Mouse (Mus musculus) urinary bladder, postnatal 10 days (tissue): ENCODE data around the gene Irf2.

Source experiments
- DNase-seq: peaks from one replicate; pipeline ENCODE4 v3.0.0; 2022; ENCODE audit warnings: low spot score

Irf2 gene

GRCm38 (mm10) chr8:46801153-46801684 is 61.7 kb downstream of the Irf2 start:
- DNase-seq = no peak

- no peak for DNase-seq
Measured at GRCm38 (mm10) chr8:46802009-46802408, 62.5 kb downstream of the Irf2 start.

GRCm38 (mm10) chr8:46804721-46805120 is 65.2 kb downstream of the Irf2 start:
- DNase-seq = no peak

- no peak for DNase-seq
Measured at GRCm38 (mm10) chr8:46811021-46811622, 71.6 kb downstream of the Irf2 start.

- DNase-seq = no peak
Measured at GRCm38 (mm10) chr8:46811944-46812343, 72.4 kb downstream of the Irf2 start.

GRCm38 (mm10) chr8:46812966-46813365 is 73.4 kb downstream of the Irf2 start:
- DNase-seq = no peak

- DNase-seq = no peak
Measured at GRCm38 (mm10) chr8:46818106-46818989, 78.8 kb downstream of the Irf2 start.

GRCm38 (mm10) chr8:46818990-46819288 is 79.4 kb downstream of the Irf2 start:
- no peak for DNase-seq

GRCm38 (mm10) chr8:46828734-46829413 is 89.3 kb downstream of the Irf2 start:
- DNase-seq = no peak

- DNase-seq = no peak
Measured at GRCm38 (mm10) chr8:46829414-46830111, 90.0 kb downstream of the Irf2 start.

- no peak for DNase-seq
Measured at GRCm38 (mm10) chr8:46830112-46830855, 90.8 kb downstream of the Irf2 start.

GRCm38 (mm10) chr8:46831916-46832315 is 92.4 kb downstream of the Irf2 start:
- DNase-seq = no peak

GRCm38 (mm10) chr8:46832399-46832798 is 92.9 kb downstream of the Irf2 start:
- no peak for DNase-seq

GRCm38 (mm10) chr8:46833763-46834162 is 94.2 kb downstream of the Irf2 start:
- DNase-seq = no peak

GRCm38 (mm10) chr8:46834440-46834839 is 94.9 kb downstream of the Irf2 start:
- DNase-seq = no peak

- no peak for DNase-seq
Measured at GRCm38 (mm10) chr8:46836011-46836652, 96.6 kb downstream of the Irf2 start.

GRCm38 (mm10) chr8:46836949-46837348 is 97.4 kb downstream of the Irf2 start:
- DNase-seq = no peak

- DNase-seq = no peak
Measured at GRCm38 (mm10) chr8:46838052-46838451, 98.5 kb downstream of the Irf2 start.

GRCm38 (mm10) chr8:46840390-46840789 is 100.9 kb downstream of the Irf2 start:
- no peak for DNase-seq

GRCm38 (mm10) chr8:46840791-46841190 is 101.3 kb downstream of the Irf2 start:
- no peak for DNase-seq

- no peak for DNase-seq
Measured at GRCm38 (mm10) chr8:46842676-46843181, 103.2 kb downstream of the Irf2 start.
